Mouse (Mus musculus) left cerebral cortex, postnatal 25 days (tissue): ENCODE measurements around the gene Sema7a. TPM values are rescaled to one million over a fixed set of nuclear protein-coding genes. Genes with fewer than 3 reads are reported as not detected.

Experiments
- DNase-seq, 2 experiments: peaks; one replicate each; pipeline ENCODE4 v3.0.0; 2022; ENCODE audit warnings: low spot score in 2 of 2, mixed read lengths in 1 of 2
- intact Hi-C: fragments of 180-260 bp; cut with DNase I; formaldehyde crosslinking; loops from one replicate; pipeline ENCODE4 v1.15.1; 2025
- total RNA-seq, 2 experiments: library from RNA; stranded (reverse); gene quantifications; 2 replicates each; pipeline ENCODE4 v1.2.3; 2021

Gene Sema7a
- total RNA-seq, 2 experiments from 2014 or later = 139 to 145 TPM

DNA sequence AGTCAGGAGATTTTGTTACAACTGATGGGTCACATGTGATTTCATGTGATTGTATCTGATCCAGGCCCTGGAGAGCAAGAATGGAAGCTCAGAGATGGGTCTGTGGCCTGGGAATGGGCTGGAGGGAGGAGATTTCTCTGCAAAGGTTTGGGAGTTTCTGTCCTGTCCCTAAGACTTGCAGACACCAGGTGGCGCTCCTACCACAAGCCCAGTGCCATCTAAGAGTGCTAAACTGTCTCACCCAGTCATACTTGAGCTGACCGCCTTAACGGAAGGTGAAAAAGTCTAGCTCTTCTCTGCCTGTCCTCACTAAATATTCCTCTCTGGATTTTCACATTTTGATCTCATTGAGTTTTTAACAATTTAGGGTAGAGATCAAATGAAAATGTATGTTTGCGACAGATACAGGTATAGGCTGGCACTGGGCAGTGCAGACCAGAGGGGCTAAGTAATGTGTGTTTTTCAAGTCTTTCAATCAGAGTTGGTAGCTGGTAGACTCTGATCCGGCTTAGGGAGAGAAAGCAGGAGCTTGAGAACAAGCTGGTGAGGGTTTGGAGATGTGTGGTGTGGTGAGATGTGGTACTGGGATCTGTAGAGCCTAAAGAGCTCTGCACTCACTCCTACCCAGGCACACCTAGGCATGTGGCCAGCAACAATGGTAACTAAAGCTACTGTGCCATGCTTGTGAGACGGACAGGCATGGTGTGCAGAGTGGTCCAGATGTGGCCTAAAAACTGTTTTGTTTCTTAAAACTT, 4.1 kb upstream of the Sema7a start:
- peak; percentile 85 to 94 for DNase-seq
- intact Hi-C loops = loop anchor here (1.0 to 10.0 kb wide), 3 partner anchors 54 to 269 kb away; partner anchors contain the start of genes Islr and Islr2

GRCm38 (mm10) chr9:57937171-57937570, 2.7 kb upstream of the Sema7a start:
- DNase-seq = no peak
- intact Hi-C loops = loop anchor here (10.0 kb wide), 1 partner anchor 268 kb away; the partner anchor contains the start of genes Islr and Islr2

- intact Hi-C loops = loop anchor here (10.0 kb wide), 1 partner anchor 267 kb away; the partner anchor contains the start of genes Islr and Islr2
- no peak for DNase-seq
Observed at GRCm38 (mm10) chr9:57937651-57938050, 2.3 kb upstream of the Sema7a start.

- no peak for DNase-seq
- intact Hi-C loops = loop anchor here (10.0 kb wide), 1 partner anchor 266 kb away; the partner anchor contains the start of genes Islr and Islr2
Observed at GRCm38 (mm10) chr9:57938225-57939055, 1.5 kb upstream of the Sema7a start.

- intact Hi-C loops = loop anchor here (2.0 to 5.0 kb wide), 2 partner anchors 26 to 178 kb away; no protein-coding TSS in a partner anchor
Observed at GRCm38 (mm10) chr9:57940349-57940794, 460 bp downstream of the Sema7a start.

DNA sequence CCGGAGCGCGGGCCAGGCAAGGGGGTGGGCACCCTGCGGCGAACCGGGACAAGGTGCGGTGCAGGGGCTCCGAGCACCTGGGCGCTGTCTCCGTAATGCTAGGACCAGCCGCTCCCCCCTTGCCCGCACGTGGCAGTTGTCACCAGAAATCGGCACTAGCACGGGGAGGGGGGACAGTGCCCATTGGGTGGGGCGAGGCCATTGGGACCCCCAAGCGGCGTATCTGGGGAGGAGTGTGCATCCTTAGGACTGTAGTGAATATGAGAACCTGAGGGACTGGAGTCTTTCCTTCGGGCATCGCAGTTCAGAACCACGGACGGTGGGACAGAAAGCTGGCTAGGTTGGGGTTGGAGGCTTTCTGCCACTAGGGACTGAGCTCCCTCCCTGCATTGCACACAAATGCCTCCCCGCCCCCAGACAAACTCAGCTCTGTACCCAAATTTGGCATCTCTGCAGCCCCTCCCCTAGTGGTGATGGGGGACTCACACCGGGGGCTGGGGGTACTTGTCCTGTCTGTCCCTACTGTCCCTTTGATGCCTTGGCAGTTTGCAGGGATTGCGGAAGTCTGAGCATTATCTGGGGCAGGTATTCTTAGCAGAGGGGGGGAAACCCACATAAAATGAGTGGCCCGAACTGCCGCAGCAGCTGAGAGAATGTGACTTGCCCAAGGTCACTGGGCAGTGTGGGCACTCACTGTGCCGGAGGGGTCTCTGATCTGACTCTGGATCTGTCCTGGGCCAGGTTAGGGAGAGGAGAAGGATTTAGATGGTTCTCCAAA, 1.1 kb downstream of the Sema7a start:
- intact Hi-C loops = loop anchor here (2.0 to 5.0 kb wide), 2 partner anchors 26 to 179 kb away; no protein-coding TSS in a partner anchor
- peak in 1 of 2 experiments; percentile 62 for DNase-seq

More at GRCm38 (mm10) chr9:57940349-57940794, 460 bp downstream of the Sema7a start:
- DNase-seq = peak in 1 of 2 experiments; percentile 67

DNA sequence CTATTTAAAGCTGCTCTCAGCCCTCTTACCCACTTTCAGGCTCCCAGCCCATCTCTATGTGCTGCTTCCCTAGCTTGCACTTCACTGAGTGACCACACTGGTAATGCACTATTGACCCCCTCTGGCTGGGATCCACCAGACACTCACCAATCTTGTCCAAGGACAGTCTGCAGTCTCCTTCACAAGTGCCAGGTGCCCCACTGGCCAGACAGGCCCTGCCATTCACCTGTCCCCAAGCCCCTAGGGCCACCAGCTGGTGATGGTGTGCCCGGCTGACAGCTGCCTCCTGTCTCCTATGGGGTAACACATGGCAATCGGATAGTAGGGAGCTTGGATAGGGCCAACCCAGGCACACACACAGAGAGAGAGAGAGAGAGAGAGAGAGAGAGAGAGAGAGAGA, 2.1 kb downstream of the Sema7a start:
- intact Hi-C loops = loop anchor here (5.0 kb wide), 1 partner anchor 180 kb away; no protein-coding TSS in a partner anchor
- DNase-seq = no peak

- intact Hi-C loops = loop anchor here (5.0 kb wide), 1 partner anchor 181 kb away; no protein-coding TSS in a partner anchor
Observed at GRCm38 (mm10) chr9:57943067-57943466, 3.2 kb downstream of the Sema7a start.

GRCm38 (mm10) chr9:57944572-57944971, 4.7 kb downstream of the Sema7a start:
- peak in 1 of 2 experiments; percentile 72 for DNase-seq
- intact Hi-C loops = loop anchor here (5.0 kb wide), 1 partner anchor 182 kb away; no protein-coding TSS in a partner anchor

More at GRCm38 (mm10) chr9:57943067-57943466, 3.2 kb downstream of the Sema7a start:
- no peak for DNase-seq

GRCm38 (mm10) chr9:57945771-57946616, 6.1 kb downstream of the Sema7a start:
- intact Hi-C loops = no loop called here
- DNase-seq = no peak

DNA sequence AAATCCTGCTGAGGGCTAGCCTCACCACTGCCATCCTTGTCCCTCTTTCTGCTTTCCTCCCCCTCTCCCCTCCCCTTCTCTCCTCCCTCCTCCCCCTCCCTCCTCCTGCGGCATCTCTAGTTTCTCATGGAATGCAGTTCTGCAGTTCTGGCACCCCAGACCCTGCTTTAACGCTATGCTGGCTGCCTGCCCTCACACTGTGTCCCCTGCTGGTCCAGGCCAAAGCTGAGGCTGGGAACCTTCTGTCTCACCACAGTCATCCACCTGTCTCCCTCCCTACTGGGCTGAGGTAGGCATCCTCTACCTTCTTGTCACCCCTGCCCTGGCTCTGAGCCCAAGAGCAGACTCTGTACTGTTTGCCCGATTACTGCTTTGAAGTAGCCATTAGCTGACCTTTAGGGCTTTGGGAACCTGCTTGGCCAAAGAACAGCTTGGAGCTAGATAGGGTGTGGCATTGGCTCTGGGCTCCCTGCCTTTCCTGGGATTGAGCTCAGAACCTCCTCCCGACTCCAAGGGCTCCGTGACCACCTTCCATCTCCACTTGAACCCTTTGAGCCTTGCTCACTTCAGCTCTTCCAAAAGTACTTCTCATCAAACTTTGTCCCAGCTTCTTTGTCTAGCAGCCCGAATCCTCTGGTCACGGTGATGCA, 7.6 kb downstream of the Sema7a start:
- intact Hi-C loops = no loop called here
- DNase-seq = no peak

- intact Hi-C loops = no loop called here
- DNase-seq = no peak
Observed at GRCm38 (mm10) chr9:57948333-57948931, 8.5 kb downstream of the Sema7a start.

DNA sequence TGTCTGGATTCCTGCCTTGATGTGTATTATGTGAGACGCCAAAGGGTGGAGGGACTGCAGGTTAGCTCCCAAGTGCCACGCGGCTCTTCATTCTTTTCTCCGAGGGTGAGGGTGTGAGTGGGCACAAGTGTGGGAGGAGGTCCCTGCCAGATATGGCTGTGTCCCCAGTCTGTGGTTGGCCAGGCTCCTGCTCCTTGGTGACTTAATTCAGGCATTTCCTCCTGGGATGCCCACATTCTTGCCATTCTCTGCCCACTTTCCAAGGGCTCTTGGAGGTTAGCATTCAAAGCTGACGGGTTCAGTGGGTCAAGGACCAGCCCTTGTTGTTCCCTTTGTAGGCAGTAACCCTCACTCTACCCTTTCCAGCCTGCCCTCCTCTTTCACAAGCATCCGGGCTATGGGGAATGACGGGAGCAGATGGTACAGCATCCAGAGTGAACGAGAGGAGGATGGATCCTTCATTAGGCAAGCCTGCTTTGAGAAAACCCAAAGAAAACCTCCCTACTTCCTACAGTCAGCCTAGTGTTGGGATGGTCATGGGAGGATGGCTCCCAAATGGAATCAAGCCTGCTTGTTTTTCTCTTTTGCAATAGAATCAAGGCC, 9.3 kb downstream of the Sema7a start:
- intact Hi-C loops = no loop called here
- DNase-seq = no peak

DNA sequence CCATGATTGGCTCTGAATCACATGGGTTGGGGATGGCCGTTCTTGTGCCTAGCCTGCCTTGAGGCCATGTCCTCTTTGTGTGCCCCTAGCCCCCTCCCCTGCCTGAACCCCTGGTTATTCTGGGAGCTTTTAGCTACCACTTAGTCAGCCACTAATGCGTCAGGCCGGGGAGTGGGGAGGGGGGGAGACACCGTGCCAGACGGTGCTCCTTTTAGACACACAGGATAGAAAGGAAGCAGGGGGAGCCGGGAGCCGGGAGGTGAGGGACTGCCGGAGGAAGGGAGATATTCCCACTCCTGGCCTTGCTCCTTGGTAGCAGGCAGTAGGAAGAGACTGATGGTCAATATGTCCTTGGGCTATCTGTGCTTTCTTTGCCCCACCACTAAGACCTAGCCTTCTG, 10.0 kb downstream of the Sema7a start:
- no peak for DNase-seq
- intact Hi-C loops = no loop called here

DNA sequence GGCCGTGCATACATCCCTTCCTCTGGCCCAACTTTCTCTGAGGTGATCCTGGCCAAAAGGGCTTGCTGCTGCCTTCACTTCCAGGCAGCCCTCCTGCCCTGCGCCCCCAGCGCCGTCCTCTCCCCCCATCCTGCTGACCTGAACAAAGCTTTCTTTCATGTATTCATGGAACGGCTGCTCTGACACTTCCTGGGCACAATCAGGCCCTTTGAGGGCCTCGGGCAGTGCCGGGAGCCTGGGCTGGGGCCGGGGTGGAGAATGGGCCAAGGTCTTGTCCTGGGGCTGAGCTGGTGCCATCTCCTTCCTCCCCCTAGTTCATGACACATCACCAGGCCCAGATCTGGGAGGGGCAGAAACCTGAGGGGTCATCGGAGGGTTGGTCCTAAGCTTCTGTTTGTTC, 10.6 kb downstream of the Sema7a start:
- no peak for DNase-seq
- intact Hi-C loops = no loop called here

GRCm38 (mm10) chr9:57951993-57952392, 12.1 kb downstream of the Sema7a start:
- no peak for DNase-seq
- intact Hi-C loops = no loop called here
